Mouse (Mus musculus) hindbrain, embryonic 11.5 days (tissue): ENCODE measurements at regions not wholly inside any gene's neighbourhood (a gene's known extent, or its start where the extent isn't known, plus 50 kb on each side); places are given as distances from the start of the nearest gene placed in this dataset.
"Not testable (repeated sequence)": the region's sequence is repeated elsewhere in the genome, so short reads cannot be mapped to it uniquely, and the experiment has no call there.

Source experiments
- ATAC-seq: fragments of 200-750 bp; cut with Nextera tagmentation; 2 replicates; pipeline ENCODE4 v1.8.0; 2017; ENCODE audit warnings: mild to moderate bottlenecking, moderate TSS enrichment, moderate library complexity; ENCODE audit not compliant: low FRiP score
- DNase-seq: peaks from one replicate; pipeline ENCODE4 v3.0.0-alpha.2; 2015; ENCODE audit warnings: low spot score
- H3K27ac ChIP-seq: fragments of 300-500 bp; sonication (generic); 2 replicates; pipeline ENCODE4 v1.5.1; 2014; ENCODE audit warnings: mild to moderate bottlenecking, low read depth, low read length
- H3K27me3 ChIP-seq: fragments of 300-500 bp; sonication (generic); 2 replicates; pipeline ENCODE4 v1.6.1; 2014; ENCODE audit warnings: mild to moderate bottlenecking, low read length, moderate library complexity, mixed read lengths; ENCODE audit not compliant: control insufficient read depth, insufficient read depth
- H3K36me3 ChIP-seq: fragments of 300-500 bp; sonication (generic); 2 replicates; pipeline ENCODE4 v1.6.1; 2014; ENCODE audit warnings: mild to moderate bottlenecking, low read length, moderate library complexity, mixed read lengths; ENCODE audit not compliant: control insufficient read depth, insufficient read depth
- H3K4me1 ChIP-seq: fragments of 300-500 bp; sonication (generic); replicated peaks from 2 replicates; pipeline ENCODE4 v1.6.1; 2014; ENCODE audit warnings: low read length, mixed read lengths; ENCODE audit not compliant: control insufficient read depth, insufficient read depth
- H3K4me2 ChIP-seq: fragments of 300-500 bp; sonication (generic); replicated peaks from 2 replicates; pipeline ENCODE4 v1.6.1; 2014; ENCODE audit warnings: mild to moderate bottlenecking, low read depth, low read length
- H3K4me3 ChIP-seq: fragments of 300-500 bp; sonication (generic); 2 replicates; pipeline ENCODE4 v1.5.1; 2014; ENCODE audit warnings: low read depth, low read length
- H3K9ac ChIP-seq: fragments of 300-500 bp; sonication (generic); 2 replicates; pipeline ENCODE4 v1.6.1; 2014; ENCODE audit warnings: low read depth, low read length
- H3K9me3 ChIP-seq: fragments of 300-500 bp; sonication (generic); 2 replicates; pipeline ENCODE4 v1.6.1; 2016; ENCODE audit warnings: low read length; ENCODE audit not compliant: control insufficient read depth
- WGBS: fragments of 180-500 bp; shearing (Covaris S2); extraction: QIAGEN DNeasy Blood & Tissue Kit; methylation state at CpG from one replicate; pipeline ENCODE4 v1.1.7; 2014; 5-methylcytosine and 5-hydroxymethylcytosine counted together

GRCm38 (mm10) chr3:133680343-133680742 is 135.4 kb upstream of the Tet2 start:
- Histone ChIP-seq H3K9me3 (no peaks in the 10 kb centered on the region), H3K4me1 (no peaks in the 10 kb centered on the region), H3K27me3 (no peaks in the 10 kb centered on the region), H3K27ac (no peak overlapping the region), H3K9ac (no peak overlapping the region), H3K4me2 (no peak overlapping the region), H3K4me3 (no peak overlapping the region), H3K36me3 (no peaks in the 10 kb centered on the region)
- WGBS, result 89% methylated on average over 2 of the region's 2 CpGs
- ATAC-seq (no peak), DNase-seq (no peak)

- WGBS, result 78% methylated on average over 3 of the region's 3 CpGs
- Histone ChIP-seq H3K27ac (no peak overlapping the region), H3K9ac (no peak overlapping the region)
Observed at GRCm38 (mm10) chr3:133680805-133681204, 135.9 kb upstream of the Tet2 start.

DNA sequence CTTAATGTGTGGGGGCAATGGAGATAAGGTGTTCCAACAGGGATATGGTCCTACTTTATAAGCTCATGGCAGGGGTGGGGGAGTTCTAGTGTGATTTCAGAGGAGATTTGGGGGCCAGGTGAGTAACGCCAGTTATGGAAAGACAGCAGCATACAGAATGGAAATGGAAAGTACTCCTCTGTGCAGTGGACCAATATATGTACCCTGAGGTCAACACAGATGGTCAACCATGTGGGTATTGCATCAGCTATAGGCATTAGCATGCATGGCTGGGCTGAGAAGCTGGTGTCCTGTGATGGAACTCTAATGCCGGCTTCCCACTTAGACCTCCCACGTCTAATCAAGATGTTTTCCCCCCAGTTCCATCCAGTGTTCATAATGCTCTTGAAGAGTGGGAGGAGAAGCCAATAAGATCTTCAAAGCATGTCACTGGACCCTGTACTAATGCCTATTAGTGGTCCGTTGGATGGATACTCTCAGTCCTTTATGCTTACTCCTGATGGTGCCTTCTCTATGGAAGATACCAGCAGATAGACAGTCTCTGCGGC is 139.3 kb upstream of the Tet2 start:
- Histone ChIP-seq H3K4me3 (no peak overlapping the region), H3K4me1 (no peaks in the 10 kb centered on the region), H3K4me2 (no peak overlapping the region), H3K9me3 (no peaks in the 10 kb centered on the region), H3K27me3 (no peaks in the 10 kb centered on the region), H3K36me3 (no peaks in the 10 kb centered on the region), H3K9ac (no peak overlapping the region), H3K27ac (no peak overlapping the region)
- DNase-seq, result no peak
- no peak for ATAC-seq
- 88% methylated on average over 5 of the region's 5 CpGs for WGBS

More at GRCm38 (mm10) chr3:133680805-133681204, 135.9 kb upstream of the Tet2 start:
- Histone ChIP-seq H3K4me1 (no peaks in the 10 kb centered on the region), H3K9me3 (no peaks in the 10 kb centered on the region), H3K4me2 (no peak overlapping the region), H3K27me3 (no peaks in the 10 kb centered on the region), H3K36me3 (no peaks in the 10 kb centered on the region), H3K4me3 (no peak overlapping the region)
- DNase-seq (no peak), ATAC-seq (no peak)

DNA sequence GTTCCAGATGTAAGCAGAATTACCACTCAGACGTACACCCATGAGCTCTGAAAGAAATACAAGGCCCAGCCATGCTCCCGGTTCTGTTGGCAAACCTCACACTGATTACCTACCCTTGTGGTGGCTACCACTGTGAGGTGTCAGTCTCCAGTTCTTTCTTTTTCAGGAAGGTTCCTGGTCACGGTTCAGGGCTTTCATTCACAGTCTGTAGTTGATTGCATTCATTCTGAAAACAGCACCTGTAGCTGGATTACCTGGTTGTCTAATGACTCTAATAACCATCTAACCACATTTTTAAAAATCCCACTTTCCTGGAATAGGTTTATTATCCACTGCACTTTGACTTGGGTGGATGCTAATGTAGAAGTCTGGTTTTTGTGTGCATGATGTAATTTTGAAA is 139.8 kb upstream of the Tet2 start:
- H3K36me3 ChIP-seq, result no peaks in the 10 kb centered on the region
- H3K27me3 ChIP-seq, result no peaks in the 10 kb centered on the region
- no peak overlapping the region for H3K27ac ChIP-seq
- H3K9me3 ChIP-seq, result no peaks in the 10 kb centered on the region
- no peak overlapping the region for H3K9ac ChIP-seq
- no peak overlapping the region for H3K4me3 ChIP-seq
- WGBS, result 89% methylated on average over 3 of the region's 3 CpGs
- no peak overlapping the region for H3K4me2 ChIP-seq
- DNase-seq, result no peak
- ATAC-seq, result no peak
- no peaks in the 10 kb centered on the region for H3K4me1 ChIP-seq

DNA sequence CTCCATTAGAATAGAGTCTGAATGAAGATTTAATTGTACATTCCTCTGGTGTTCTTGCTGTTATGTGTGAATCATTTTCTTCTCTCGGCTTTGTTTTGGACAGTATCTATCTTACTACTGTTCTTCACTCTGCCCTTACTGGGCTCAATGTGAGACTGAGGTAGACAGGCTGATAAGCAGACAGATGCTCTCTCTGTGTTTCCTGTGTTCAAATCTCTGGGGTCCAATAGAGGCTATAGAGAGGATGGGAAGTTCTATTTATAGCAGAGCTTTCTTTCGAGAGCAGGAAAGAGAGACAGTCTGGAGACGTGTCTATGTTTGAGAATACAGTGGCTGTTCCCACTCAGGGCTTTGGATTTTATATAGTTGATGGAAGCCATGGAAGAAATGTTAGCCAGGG is 140.5 kb upstream of the Tet2 start:
- no peak overlapping the region for H3K27ac ChIP-seq
- ATAC-seq (no peak), DNase-seq (no peak)
- no peaks in the 10 kb centered on the region for H3K36me3 ChIP-seq
- no peak overlapping the region for H3K4me2 ChIP-seq
- no peak overlapping the region for H3K9ac ChIP-seq
- no peaks in the 10 kb centered on the region for H3K4me1 ChIP-seq
- no peak overlapping the region for H3K4me3 ChIP-seq
- H3K9me3 ChIP-seq, result no peaks in the 10 kb centered on the region
- 74% methylated on average over 3 of the region's 3 CpGs for WGBS
- no peaks in the 10 kb centered on the region for H3K27me3 ChIP-seq

DNA sequence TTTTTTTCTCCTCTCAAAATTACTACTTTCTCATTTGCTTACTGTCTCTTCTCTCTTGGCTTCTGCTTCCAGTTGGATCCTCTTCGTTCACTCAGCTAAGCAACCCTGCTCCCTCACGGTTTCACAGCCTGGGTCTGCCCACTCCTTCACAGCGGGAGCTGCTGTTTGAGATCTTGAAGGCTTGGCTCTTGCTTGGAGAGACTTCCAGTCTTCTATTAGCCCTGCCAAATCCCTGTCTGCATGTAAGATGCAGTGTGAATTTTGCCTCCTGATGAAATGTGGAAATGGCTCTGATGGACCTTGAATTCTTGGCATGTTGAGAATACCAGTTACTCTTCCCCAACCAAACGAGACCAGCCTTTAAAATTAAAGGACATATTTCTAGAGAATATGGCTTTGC is 149.1 kb upstream of the Tet2 start:
- ATAC-seq, result no peak
- H3K36me3 ChIP-seq, result no peaks in the 10 kb centered on the region
- 56% methylated on average over 4 of the region's 4 CpGs for WGBS
- H3K27ac ChIP-seq, result no peak overlapping the region
- no peak overlapping the region for H3K9ac ChIP-seq
- no peaks in the 10 kb centered on the region for H3K9me3 ChIP-seq
- no peaks in the 10 kb centered on the region for H3K4me1 ChIP-seq
- H3K4me3 ChIP-seq, result no peak overlapping the region
- no peak overlapping the region for H3K4me2 ChIP-seq
- DNase-seq, result no peak
- H3K27me3 ChIP-seq, result no peaks in the 10 kb centered on the region

- 94% methylated on average over 3 of the region's 3 CpGs for WGBS
- no peak overlapping the region for H3K4me3 ChIP-seq
- no peak overlapping the region for H3K9ac ChIP-seq
- H3K27ac ChIP-seq, result no peak overlapping the region
- no peaks in the 10 kb centered on the region for H3K9me3 ChIP-seq
- ATAC-seq, result no peak
- no peak overlapping the region for H3K4me2 ChIP-seq
- H3K36me3 ChIP-seq, result no peaks in the 10 kb centered on the region
- no peaks in the 10 kb centered on the region for H3K27me3 ChIP-seq
- DNase-seq, result no peak
- no peaks in the 10 kb centered on the region for H3K4me1 ChIP-seq
Observed at GRCm38 (mm10) chr3:133696122-133696521, 151.2 kb upstream of the Tet2 start.

GRCm38 (mm10) chr3:133704849-133705248 is 159.9 kb upstream of the Tet2 start:
- H3K9me3 ChIP-seq, H3K27ac ChIP-seq, H3K4me2 ChIP-seq, H3K9ac ChIP-seq, H3K36me3 ChIP-seq, H3K4me1 ChIP-seq, DNase-seq, H3K27me3 ChIP-seq, H3K4me3 ChIP-seq, ATAC-seq: not testable (repeated sequence)

- 93% methylated on average over 1 of the region's 1 CpGs for WGBS
- no peak for ATAC-seq
- no peaks in the 10 kb centered on the region for H3K9me3 ChIP-seq
Observed at GRCm38 (mm10) chr3:133711518-133711917, 166.6 kb upstream of the Tet2 start.

More at GRCm38 (mm10) chr3:133711518-133711917, 166.6 kb upstream of the Tet2 start:
- Histone ChIP-seq H3K4me2 (no peak overlapping the region), H3K27ac (no peak overlapping the region), H3K9ac (no peak overlapping the region), H3K4me3 (no peak overlapping the region), H3K27me3 (no peaks in the 10 kb centered on the region), H3K4me1 (no peaks in the 10 kb centered on the region), H3K36me3 (no peaks in the 10 kb centered on the region)
- DNase-seq, result no peak
